ENCODE assay signal across 8 mouse cellular contexts in genomic region chr2:20520636-20521595, GRCm38 (mm10).
DNase-seq lines count a peak whose midpoint lies in the region; ATAC-seq lines count a peak whose summit lies in the region.

No protein-coding gene starts in this region.

- H3K4me1 ChIP-seq in heart, embryonic 12.5 days (replicated peaks), result peaks cover 27% of the 10 kb centered on the region
- peaks cover 23% of the 10 kb centered on the region for H3K4me1 ChIP-seq in midbrain, embryonic 12.5 days

- H3K36me3 ChIP-seq in heart, embryonic 12.5 days, result no peaks in the 10 kb centered on the region
- H3K36me3 ChIP-seq in midbrain, embryonic 12.5 days, result no peaks in the 10 kb centered on the region

- no peaks in the 10 kb centered on the region for H3K27me3 ChIP-seq in heart, embryonic 12.5 days (replicated peaks)
- peaks cover 12% of the 10 kb centered on the region for H3K27me3 ChIP-seq in midbrain, embryonic 12.5 days

- no peaks in the 10 kb centered on the region for H3K9me3 ChIP-seq in heart, embryonic 12.5 days (replicated peaks)
- H3K9me3 ChIP-seq in midbrain, embryonic 12.5 days, result no peaks in the 10 kb centered on the region

- peak overlapping the region; percentile 68 for H3K4me3 ChIP-seq in heart, embryonic 12.5 days
- H3K4me3 ChIP-seq in midbrain, embryonic 12.5 days, result peak overlapping the region; percentile 49

- H3K9ac ChIP-seq in heart, embryonic 12.5 days, result peak overlapping the region; percentile 81
- no peak overlapping the region; the same call in 1 of the 2 replicates for H3K9ac ChIP-seq in midbrain, embryonic 12.5 days (replicated peaks)

- H3K27ac ChIP-seq in heart, embryonic 12.5 days (ENCODE audit: poor library complexity, severe bottlenecking), result no peak overlapping the region; the same call in 1 of the 2 replicates
- no peak overlapping the region for H3K27ac ChIP-seq in midbrain, embryonic 12.5 days (replicated peaks)

- WGBS in heart, embryonic 12.5 days, result 25% methylated on average over 23 of the region's 23 CpGs
- WGBS in midbrain, embryonic 12.5 days, result 25% methylated on average over 23 of the region's 23 CpGs

- peak overlapping the region; percentile 90 for H3K4me2 ChIP-seq in heart, embryonic 12.5 days
- peak overlapping the region; percentile 87 for H3K4me2 ChIP-seq in midbrain, embryonic 12.5 days (replicated peaks)

- DNase-seq in layer of hippocampus, adult 9-11 months, result peak; percentile 17
- no peak for DNase-seq in layer of hippocampus, postnatal 14 days (ENCODE audit: low spot score in 2 of 2)
- DNase-seq in embryo, embryonic 9.5 days (ENCODE audit: extremely low spot score), result peak; percentile 48
- peak; percentile 58 for DNase-seq in kidney, postnatal 10 days
- DNase-seq in cerebellum, adult 9-10 months, result no peak
- DNase-seq in cerebellum, postnatal 25 days, result no peak

- peak; percentile 51; the same call in 1 of the 2 replicates for ATAC-seq in heart, embryonic 12.5 days (ENCODE audit: insufficient number of reproducible peaks, low FRiP score)
- no peak for ATAC-seq in midbrain, embryonic 12.5 days (ENCODE audit: low FRiP score, low read depth)

Comparison
In these comparisons a context has a peak if more than half of its experiments do, and no peak if none do; other contexts are left out.
1. DNase-seq: peak in layer of hippocampus, adult 9-11 months (single experiment), embryo, embryonic 9.5 days (single experiment) and kidney, postnatal 10 days (single experiment); none in layer of hippocampus, postnatal 14 days (0 of 2), cerebellum, adult 9-10 months (single experiment) and cerebellum, postnatal 25 days (0 of 2).